Mouse (Mus musculus): ENCODE measurements around the gene Sirt1. TPM values are rescaled to one million over a fixed set of nuclear protein-coding genes. Genes with fewer than 3 reads are reported as not detected.
A peak's percentile ranks its signal among the peaks of the same experiment; 100 is the strongest.

Sirt1 gene
- polyA plus RNA-seq, 1 experiment: 2.4 TPM

DNA sequence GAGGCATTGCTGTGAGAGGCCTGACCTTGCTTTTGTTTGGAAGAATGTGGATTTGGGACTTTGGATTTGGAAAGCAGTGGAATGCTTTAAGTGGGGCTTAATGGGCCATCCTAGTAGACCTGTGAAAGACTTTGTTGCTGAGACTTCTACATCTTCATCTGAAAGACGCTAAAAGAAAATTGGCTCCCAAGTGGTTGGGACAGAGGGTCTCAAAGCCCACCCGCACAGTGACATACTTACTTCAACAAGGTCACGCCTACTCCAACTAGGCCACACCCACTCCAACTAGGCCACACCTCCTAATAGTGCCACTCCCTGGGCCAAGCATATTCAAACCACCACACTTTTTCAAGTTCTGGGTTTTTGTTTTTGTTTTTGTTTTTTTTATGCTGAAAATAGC is 36.8 kb downstream of the Sirt1 start:
- TF ChIP-seq REST (IDR thresholded peaks at IDR 0.05; ENCODE audit: insufficient read depth, insufficient read length): no peak
- TF ChIP-seq CEBPB (IDR thresholded peaks at IDR 0.05; ENCODE audit: insufficient read depth, poor library complexity, severe bottlenecking): no peak
- no peak overlapping the region for H3ac ChIP-seq (ENCODE audit: control insufficient read depth, insufficient read length)
- H3K4me2 ChIP-seq (ENCODE audit: low read depth): no peak overlapping the region
- no peaks in the 10 kb centered on the region for H3K27me3 ChIP-seq (ENCODE audit: control insufficient read depth, insufficient read depth, insufficient read length)
- no peak overlapping the region for H3K4me3 ChIP-seq
- no peaks in the 10 kb centered on the region for H3K79me2 ChIP-seq (ENCODE audit: control insufficient read depth, insufficient read depth)
- no peaks in the 10 kb centered on the region for H3K36me3 ChIP-seq (ENCODE audit: control insufficient read depth, insufficient read depth)

DNA sequence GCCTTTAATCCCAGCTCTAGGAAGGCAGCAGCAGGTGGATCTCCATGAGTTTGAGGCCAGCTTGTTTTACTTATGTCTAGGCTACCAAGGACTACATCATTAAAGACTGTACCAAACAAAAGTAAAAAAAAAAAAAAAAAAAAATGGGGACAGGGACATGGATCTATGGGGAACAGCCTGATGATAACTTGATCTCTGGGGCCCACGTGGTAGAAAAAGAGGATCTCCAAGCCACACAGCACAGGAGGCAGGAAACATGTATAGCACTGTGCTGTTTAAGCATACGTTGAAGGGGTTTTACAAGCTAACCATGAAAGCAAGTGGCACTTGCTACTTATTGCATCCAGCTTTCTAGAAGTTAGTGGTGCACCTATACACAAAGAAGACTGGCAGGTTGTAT is 40.2 kb downstream of the Sirt1 start:
- H3K79me2 ChIP-seq (ENCODE audit: control insufficient read depth, insufficient read depth): peaks cover 16% of the 10 kb centered on the region
- H3K4me3 ChIP-seq: no peak overlapping the region
- H3ac ChIP-seq (ENCODE audit: control insufficient read depth, insufficient read length): no peak overlapping the region
- TF ChIP-seq MYOG (IDR thresholded peaks at IDR 0.05; ENCODE audit: control insufficient read depth in 1 of 3, insufficient read depth in 1 of 3, insufficient read length in 2 of 3, low read depth in 2 of 3): no peak
- TF ChIP-seq USF1 (IDR thresholded peaks at IDR 0.05; ENCODE audit: low read depth): no peak
- no peaks in the 10 kb centered on the region for H3K36me3 ChIP-seq (ENCODE audit: control insufficient read depth, insufficient read depth)
- no peak overlapping the region for H3K4me2 ChIP-seq (ENCODE audit: low read depth)
- no peaks in the 10 kb centered on the region for H3K27me3 ChIP-seq (ENCODE audit: control insufficient read depth, insufficient read depth, insufficient read length)

DNA sequence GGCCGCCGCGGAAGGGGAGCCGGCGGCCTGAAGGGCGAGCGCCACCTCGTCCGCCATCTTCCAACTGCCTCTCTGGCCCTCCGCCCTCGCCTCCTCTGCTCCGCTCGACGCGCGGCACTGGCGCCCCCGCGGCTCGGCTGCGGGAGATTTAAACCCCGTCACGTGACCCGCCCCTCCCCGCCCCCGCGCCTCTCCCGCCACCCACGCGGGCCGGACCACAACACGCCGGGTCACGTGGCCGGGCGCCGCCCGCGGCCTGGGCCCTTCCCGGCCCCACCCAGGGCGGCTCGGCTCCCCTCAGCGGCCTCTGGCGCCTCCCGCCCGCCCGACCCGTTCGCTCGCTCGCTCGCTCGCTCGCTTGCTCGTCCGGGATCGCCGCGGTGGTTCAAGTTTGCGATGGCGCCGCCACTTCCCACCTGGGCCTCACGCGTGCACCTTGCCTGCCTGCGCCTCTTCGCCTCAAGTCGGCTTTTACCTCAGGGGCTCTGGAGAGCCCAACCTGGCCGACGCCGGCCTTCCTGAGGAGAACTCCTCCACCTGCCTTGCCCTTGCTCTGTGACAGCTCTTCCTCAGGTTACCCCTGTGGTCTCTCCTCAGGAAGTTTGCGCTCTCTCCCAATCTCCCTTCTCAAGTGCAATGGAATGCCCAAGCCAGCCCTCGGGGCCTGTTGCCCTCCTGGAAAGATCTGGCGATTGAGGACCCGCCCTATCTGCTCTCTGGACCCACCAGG is 42.4 kb downstream of the Sirt1 start:
- no peaks in the 10 kb centered on the region for H3K27me3 ChIP-seq (ENCODE audit: control insufficient read depth, insufficient read depth, insufficient read length)
- no peaks in the 10 kb centered on the region for H3K36me3 ChIP-seq (ENCODE audit: control insufficient read depth, insufficient read depth)
- H3K4me3 ChIP-seq: peak overlapping the region; percentile 37
- H3ac ChIP-seq (ENCODE audit: control insufficient read depth, insufficient read length): peak overlapping the region; percentile 87
- peak overlapping the region; percentile 80 for H3K4me2 ChIP-seq (ENCODE audit: low read depth)
- peaks cover 39% of the 10 kb centered on the region for H3K79me2 ChIP-seq (ENCODE audit: control insufficient read depth, insufficient read depth)
- TF ChIP-seq TCF3 (IDR thresholded peaks at IDR 0.05; ENCODE audit: insufficient read length, low read depth) (peak; percentile 16), USF1 (IDR thresholded peaks at IDR 0.05; ENCODE audit: low read depth) (peak; percentile 76), REST (IDR thresholded peaks at IDR 0.05; ENCODE audit: insufficient read depth, insufficient read length) (peak; percentile 47), MYOG (IDR thresholded peaks at IDR 0.05; ENCODE audit: control insufficient read depth in 1 of 3, insufficient read depth in 1 of 3, insufficient read length in 2 of 3, low read depth in 2 of 3) (peak in 1 of 3 experiments; percentile 25), MYOD1 (IDR thresholded peaks at IDR 0.05; ENCODE audit: control insufficient read depth in 1 of 3, insufficient read length in 2 of 3, low read depth in 2 of 3) (no peak), POLR2A (IDR thresholded peaks at IDR 0.05; ENCODE audit: insufficient read length, low read depth) (peak; percentile 97), E2F4 (IDR thresholded peaks at IDR 0.05; ENCODE audit: insufficient read depth) (no peak), POLR2AphosphoS2 (IDR thresholded peaks at IDR 0.05; ENCODE audit: insufficient read length, low read depth) (peak; percentile 96)

DNA sequence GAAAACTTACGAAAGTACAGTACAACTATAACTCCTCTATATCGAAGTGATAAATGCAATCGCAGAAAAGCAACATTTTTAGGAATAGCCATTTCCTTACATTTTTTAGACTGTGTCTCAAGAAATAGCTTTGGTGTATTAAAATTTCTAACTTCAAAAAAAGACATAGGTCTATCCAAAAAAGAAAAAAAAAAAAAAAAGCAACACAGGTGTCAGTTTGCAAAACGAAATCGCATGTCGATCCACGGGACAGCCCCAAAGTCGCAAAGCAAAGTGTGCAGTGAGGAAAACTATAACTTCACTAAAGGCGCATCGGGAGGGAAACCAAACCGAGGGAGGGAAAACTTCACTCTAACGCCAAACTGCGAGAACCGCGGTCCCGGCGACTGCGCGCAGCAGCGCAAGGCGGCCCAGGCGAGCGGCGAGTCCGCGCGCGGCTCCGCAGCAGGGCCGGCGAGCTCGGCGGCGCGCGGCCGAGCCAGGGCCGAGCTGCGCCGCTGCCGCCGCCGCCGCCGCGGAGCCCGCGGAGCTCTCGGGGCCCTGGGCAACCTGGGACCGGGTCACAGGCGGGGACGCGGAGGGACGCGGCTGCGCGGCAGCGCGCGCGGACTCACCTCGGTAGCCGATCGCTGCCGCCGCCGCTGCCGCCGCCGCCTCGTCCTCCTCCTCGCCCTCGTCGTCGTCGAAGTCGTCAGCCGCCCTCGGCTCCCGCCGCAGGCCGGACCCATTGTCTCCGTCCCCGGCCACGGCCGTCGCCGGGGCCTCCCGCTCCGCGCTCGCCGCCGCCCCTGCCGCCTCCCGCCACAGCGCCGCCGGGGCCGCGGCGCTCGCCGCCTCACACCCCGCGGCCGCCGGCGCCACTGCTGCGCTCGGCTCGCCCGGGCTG is 43.3 kb downstream of the Sirt1 start:
- Histone ChIP-seq H3K4me2 (ENCODE audit: low read depth) (peak overlapping the region; percentile 92), H3K36me3 (ENCODE audit: control insufficient read depth, insufficient read depth) (no peaks in the 10 kb centered on the region), H3K79me2 (ENCODE audit: control insufficient read depth, insufficient read depth) (peaks cover 41% of the 10 kb centered on the region), H3ac (ENCODE audit: control insufficient read depth, insufficient read length) (peak overlapping the region; percentile 87), H3K4me3 (peak overlapping the region; percentile 37), H3K27me3 (ENCODE audit: control insufficient read depth, insufficient read depth, insufficient read length) (no peaks in the 10 kb centered on the region)
- TF ChIP-seq MYOG (IDR thresholded peaks at IDR 0.05; ENCODE audit: control insufficient read depth in 1 of 3, insufficient read depth in 1 of 3, insufficient read length in 2 of 3, low read depth in 2 of 3) (no peak), TCF12 (IDR thresholded peaks at IDR 0.05; ENCODE audit: insufficient read depth, poor library complexity, severe bottlenecking) (no peak), MAX (IDR thresholded peaks at IDR 0.05; ENCODE audit: low read depth) (no peak), E2F4 (IDR thresholded peaks at IDR 0.05; ENCODE audit: insufficient read depth) (no peak), MYOD1 (IDR thresholded peaks at IDR 0.05; ENCODE audit: control insufficient read depth in 1 of 3, insufficient read length in 2 of 3, low read depth in 2 of 3) (no peak), POLR2AphosphoS2 (IDR thresholded peaks at IDR 0.05; ENCODE audit: insufficient read length, low read depth) (no peak), SRF (IDR thresholded peaks at IDR 0.05; ENCODE audit: control insufficient read depth, insufficient read length, low read depth) (no peak), POLR2A (IDR thresholded peaks at IDR 0.05; ENCODE audit: insufficient read length, low read depth) (no peak), TCF3 (IDR thresholded peaks at IDR 0.05; ENCODE audit: insufficient read length, low read depth) (no peak), CEBPB (IDR thresholded peaks at IDR 0.05; ENCODE audit: insufficient read depth, poor library complexity, severe bottlenecking) (no peak), REST (IDR thresholded peaks at IDR 0.05; ENCODE audit: insufficient read depth, insufficient read length) (no peak), USF1 (IDR thresholded peaks at IDR 0.05; ENCODE audit: low read depth) (no peak)

DNA sequence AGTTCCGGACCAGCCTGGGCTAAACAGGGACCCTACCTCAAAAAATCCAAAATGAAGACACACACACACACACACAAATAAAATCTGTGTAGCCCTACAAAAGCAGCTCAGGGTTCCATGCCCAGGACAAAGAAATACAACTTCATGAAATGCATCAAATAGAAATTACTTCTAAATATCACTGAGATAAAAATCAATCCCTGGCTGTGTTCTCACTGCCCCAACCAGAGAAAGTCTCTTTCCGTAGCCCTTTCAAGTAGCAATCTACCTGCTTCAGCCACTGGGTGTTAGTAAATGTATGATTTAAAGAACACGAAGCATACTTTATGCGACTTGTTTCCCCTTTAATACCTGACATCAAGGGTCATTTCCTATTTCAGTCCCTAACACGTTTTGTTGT is 44.2 kb downstream of the Sirt1 start:
- TF ChIP-seq MAX (IDR thresholded peaks at IDR 0.05; ENCODE audit: low read depth) (no peak), E2F4 (IDR thresholded peaks at IDR 0.05; ENCODE audit: insufficient read depth) (no peak), POLR2AphosphoS2 (IDR thresholded peaks at IDR 0.05; ENCODE audit: insufficient read length, low read depth) (no peak), MYOD1 (IDR thresholded peaks at IDR 0.05; ENCODE audit: control insufficient read depth in 1 of 3, insufficient read length in 2 of 3, low read depth in 2 of 3) (no peak), POLR2A (IDR thresholded peaks at IDR 0.05; ENCODE audit: insufficient read length, low read depth) (no peak), TCF12 (IDR thresholded peaks at IDR 0.05; ENCODE audit: insufficient read depth, poor library complexity, severe bottlenecking) (no peak), TCF3 (IDR thresholded peaks at IDR 0.05; ENCODE audit: insufficient read length, low read depth) (no peak), REST (IDR thresholded peaks at IDR 0.05; ENCODE audit: insufficient read depth, insufficient read length) (no peak), MYOG (IDR thresholded peaks at IDR 0.05; ENCODE audit: control insufficient read depth in 1 of 3, insufficient read depth in 1 of 3, insufficient read length in 2 of 3, low read depth in 2 of 3) (no peak), SRF (IDR thresholded peaks at IDR 0.05; ENCODE audit: control insufficient read depth, insufficient read length, low read depth) (no peak), USF1 (IDR thresholded peaks at IDR 0.05; ENCODE audit: low read depth) (no peak), CEBPB (IDR thresholded peaks at IDR 0.05; ENCODE audit: insufficient read depth, poor library complexity, severe bottlenecking) (no peak)
- H3K27me3 ChIP-seq (ENCODE audit: control insufficient read depth, insufficient read depth, insufficient read length): no peaks in the 10 kb centered on the region
- H3K4me2 ChIP-seq (ENCODE audit: low read depth): peak overlapping the region; percentile 92
- H3ac ChIP-seq (ENCODE audit: control insufficient read depth, insufficient read length): no peak overlapping the region
- peak overlapping the region; percentile 37 for H3K4me3 ChIP-seq
- peaks cover 41% of the 10 kb centered on the region for H3K79me2 ChIP-seq (ENCODE audit: control insufficient read depth, insufficient read depth)
- H3K36me3 ChIP-seq (ENCODE audit: control insufficient read depth, insufficient read depth): no peaks in the 10 kb centered on the region
